8 mouse cellular contexts compared by ENCODE assay signal in genomic region chr3:137867437-137868093, GRCm38 (mm10). TPM values are rescaled to one million over a fixed set of nuclear protein-coding genes. Genes with fewer than 3 reads are reported as not detected.
DNase-seq lines count a peak whose midpoint lies in the region; ATAC-seq and TF ChIP-seq lines count a peak whose summit lies in the region.

Gene Dnajb14 (plus strand): TSS chr3:137867675.

- no peaks in the 10 kb centered on the region for H3K9me3 ChIP-seq in hindbrain, postnatal 0 days (ENCODE audit: low read length)

- WGBS in hindbrain, postnatal 0 days, result 1% methylated on average over 77 of the region's 94 CpGs

- ATAC-seq in hindbrain, postnatal 0 days, result peak; percentile 20
- 0 out of 2 replicates have a peak, but pooled peaks have one; percentile 1 for ATAC-seq in megakaryocyte progenitor cell, adult 5-6 weeks (replicated peaks; ENCODE audit: poor library complexity)

- peak within 1 kb of the TSS; percentile 100 for H3K27ac ChIP-seq in cortical plate, adult 2 months (ENCODE audit: insufficient read depth, low read length)
- H3K27ac ChIP-seq in hindbrain, postnatal 0 days, result peak within 1 kb of the TSS; percentile 97

- H3K9ac ChIP-seq in hindbrain, postnatal 0 days (replicated peaks; ENCODE audit: low read length), result peak within 1 kb of the TSS; percentile 94

- no peaks in the 10 kb centered on the region for H3K27me3 ChIP-seq in hindbrain, postnatal 0 days (ENCODE audit: insufficient read depth, low read length)

- peak; percentile 47 for DNase-seq in adipocyte (ENCODE audit: low spot score)
- DNase-seq in gastrocnemius, adult 8-10 months (ENCODE audit: low spot score in 2 of 2), result peak; percentile 47 to 51
- DNase-seq in hindbrain, postnatal 0 days (ENCODE audit: low spot score), result peak; percentile 78
- peak; percentile 37 to 44 for DNase-seq in left cerebral cortex, postnatal 14 days (ENCODE audit: low spot score in 2 of 2)
- peak; percentile 56 to 62 for DNase-seq in right cerebral cortex, postnatal 10 days (ENCODE audit: low spot score in 2 of 2)
- DNase-seq in urinary bladder, postnatal 36 days (ENCODE audit: low spot score in 2 of 2), result peak; percentile 50 to 63

- H3K4me3 ChIP-seq in cortical plate, adult 2 months (ENCODE audit: insufficient read depth, low read length), result peak within 1 kb of the TSS; percentile 66
- H3K4me3 ChIP-seq in hindbrain, postnatal 0 days (ENCODE audit: low read length), result peak within 1 kb of the TSS; percentile 87

- intact Hi-C loops in left cerebral cortex, postnatal 14 days (cut with DNase I), result no loop called here

- H3K36me3 ChIP-seq in hindbrain, postnatal 0 days (ENCODE audit: insufficient read depth, low read length), result no peaks in the 10 kb centered on the region

- H3K4me1 ChIP-seq in cortical plate, adult 2 months (ENCODE audit: control insufficient read depth, insufficient read depth, low read length), result no peaks in the 10 kb centered on the region
- H3K4me1 ChIP-seq in hindbrain, postnatal 0 days (ENCODE audit: insufficient read depth, low read length), result peaks cover 6% of the 10 kb centered on the region; the same call in 1 of the 2 replicates

- TF ChIP-seq CTCF in cortical plate, adult 2 months (IDR thresholded peaks at IDR 0.05; ENCODE audit: extremely low read depth, insufficient read depth, low read length), result no peak
- no peak for TF ChIP-seq CTCF in hindbrain, postnatal 0 days (IDR thresholded peaks at IDR 0.05; ENCODE audit: low read depth)

- no peak for TF ChIP-seq POLR2A in cortical plate, adult 2 months (IDR thresholded peaks at IDR 0.05; ENCODE audit: extremely low read depth, insufficient read depth, low read length)

- peak within 1 kb of the TSS; percentile 81 for H3K4me2 ChIP-seq in hindbrain, postnatal 0 days (ENCODE audit: low read depth, low read length)

RNA-seq across cellular contexts. Expression of gene Dnajb14, which starts in this region (rescaled TPM):
- polyA plus RNA-seq in cortical plate, adult 2 months (2012; rRNA removed), result 22.3 and 22.4 TPM in 2 replicates
- total RNA-seq in gastrocnemius, adult 8-10 months (2022), result 1 to 10 TPM; 5.1 to 9.1 (median 7.7) TPM
- total RNA-seq in hindbrain, postnatal 0 days (2014; rRNA removed), result 22.4 and 22.5 TPM in 2 replicates
- polyA plus RNA-seq in hindbrain, postnatal 0 days (2015; fragmentation: Nextera tagmentation; extraction: Ambion mirVana), result 19.2 and 21.9 TPM in 2 replicates
- 10 to 100 TPM; 45.5 to 48.8 TPM for total RNA-seq in left cerebral cortex, postnatal 14 days (2021)
- 4.5 and 7.3 TPM in 2 replicates for total RNA-seq in megakaryocyte progenitor cell, adult 5-6 weeks (2015)
- 5.4 and 6.2 TPM in 2 replicates for total RNA-seq in megakaryocyte progenitor cell, adult 5-6 weeks (2017)

Comparison
In these comparisons a context has a peak if more than half of its experiments do, and no peak if none do; other contexts are left out.
1. Peak in every context shown above with its lines: DNase-seq, ATAC-seq, H3K4me3 ChIP-seq and H3K27ac ChIP-seq.